Mouse (Mus musculus) embryonic facial prominence, embryonic 10.5 days (tissue): ENCODE results near the gene Gm9603. TPM values are rescaled to one million over a fixed set of nuclear protein-coding genes. Genes with fewer than 3 reads are reported as not detected.
"Not testable (repeated sequence)": the region's sequence is repeated elsewhere in the genome, so short reads cannot be mapped to it uniquely, and the experiment has no call there.

Source experiments
- DNase-seq: peaks from one replicate; pipeline ENCODE4 v3.0.0-alpha.2; 2017; ENCODE audit warnings: low spot score
- H3K27ac ChIP-seq: fragments of 300-500 bp; sonication (generic); replicated peaks from 2 replicates; pipeline ENCODE4 v1.5.1; 2016; ENCODE audit warnings: mild to moderate bottlenecking
- H3K27me3 ChIP-seq: fragments of 300-500 bp; sonication (generic); replicated peaks from 2 replicates; pipeline ENCODE4 v1.6.1; 2016; ENCODE audit warnings: low read depth, mild to moderate bottlenecking; ENCODE audit not compliant: poor library complexity, severe bottlenecking
- H3K36me3 ChIP-seq: fragments of 300-500 bp; sonication (generic); replicated peaks from 2 replicates; pipeline ENCODE4 v1.6.1; 2016; ENCODE audit warnings: mild to moderate bottlenecking, moderate library complexity
- H3K4me1 ChIP-seq: fragments of 300-500 bp; sonication (generic); 2 replicates; pipeline ENCODE4 v1.6.1; 2016
- H3K4me3 ChIP-seq: fragments of 300-500 bp; sonication (generic); 2 replicates; pipeline ENCODE4 v1.5.1; 2016; ENCODE audit warnings: mild to moderate bottlenecking, moderate library complexity
- H3K9me3 ChIP-seq: fragments of 300-500 bp; sonication (generic); 2 replicates; pipeline ENCODE4 v1.6.1; 2016; ENCODE audit warnings: mild to moderate bottlenecking
- WGBS: fragments of 180-500 bp; shearing (Covaris S2); methylation state at CpG from one replicate; pipeline ENCODE4 v1.1.7; 2016; 5-methylcytosine and 5-hydroxymethylcytosine counted together
- polyA plus RNA-seq: library from polyadenylated mRNA; unstranded; fragments of >200 nt; fragmentation: Nextera tagmentation; extraction: Ambion mirVana; gene quantifications from 2 replicates; pipeline ENCODE4 v1.2.1, GENCODE M21; 2016

The Gm9603 gene
- polyA plus RNA-seq = not detected in 2 replicates

DNA sequence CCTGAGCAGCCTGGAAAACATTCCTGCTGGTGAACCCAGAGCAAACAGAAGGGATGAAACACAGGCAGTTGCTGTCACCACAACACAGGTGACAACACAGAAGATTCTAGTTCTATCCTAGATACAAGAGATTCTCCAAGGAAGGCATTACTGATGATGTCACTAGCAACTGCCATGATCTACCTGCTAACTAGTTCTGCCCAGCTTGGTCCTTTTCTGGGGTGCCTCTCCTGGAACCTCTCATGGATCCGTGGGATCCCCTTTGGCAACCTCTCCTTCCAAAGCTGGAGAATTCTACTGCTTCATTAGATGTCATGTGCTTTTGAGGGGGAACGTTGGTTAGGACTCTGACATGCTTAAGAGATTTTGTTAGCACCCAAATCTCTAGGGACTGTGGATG is at the start of gene Gm9603:
Gm9603 (minus strand) TSS at position 101 of the 400 bp plus-strand sequence.
- H3K27ac ChIP-seq, H3K4me1 ChIP-seq, H3K9me3 ChIP-seq, H3K4me3 ChIP-seq, DNase-seq, H3K27me3 ChIP-seq, H3K36me3 ChIP-seq: not testable (repeated sequence)
- no CpG with 5 or more reads among the region's 2 CpGs for WGBS

DNA sequence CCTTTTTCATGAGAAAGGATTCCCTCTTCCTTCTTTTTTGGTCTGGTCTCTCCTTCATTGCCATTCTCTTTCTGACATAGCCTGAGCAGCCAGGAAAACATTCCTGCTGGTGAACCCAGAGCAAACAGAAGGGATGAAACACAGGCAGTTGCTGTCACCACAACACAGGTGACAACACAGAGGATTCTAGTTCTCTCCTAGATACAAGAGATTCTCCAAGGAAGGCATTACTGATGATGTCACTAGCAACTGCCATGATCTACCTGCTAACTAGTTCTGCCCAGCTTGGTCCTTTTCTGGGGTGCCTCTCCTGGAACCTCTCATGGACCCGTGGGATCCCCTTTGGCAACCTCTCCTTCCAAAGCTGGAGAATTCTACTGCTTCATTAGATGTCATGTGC is 54.3 kb downstream of the Gm9603 start, which contains the start of gene Gm8265:
Gm8265 (minus strand) TSS at position 101 of the 400 bp plus-strand sequence.
- not testable (repeated sequence) for H3K36me3 ChIP-seq, H3K9me3 ChIP-seq, H3K4me3 ChIP-seq, H3K27me3 ChIP-seq, DNase-seq, H3K4me1 ChIP-seq, H3K27ac ChIP-seq
- WGBS = no CpG with 5 or more reads among the region's 1 CpGs

Other genes starting within 250 kb of the Gm9603 start
- 0.58 and 1.2 TPM in 2 replicates for gene Gm3194, start 232.0 kb downstream of the Gm9603 start, polyA plus RNA-seq
- gene Gm8246, start 209.6 kb downstream of the Gm9603 start, polyA plus RNA-seq = not detected in 2 replicates
- gene Gm3187, start 203.2 kb downstream of the Gm9603 start, polyA plus RNA-seq = not detected in 2 replicates
- 1.6 and 1.8 TPM in 2 replicates for gene Gm3488, start 185.8 kb downstream of the Gm9603 start, polyA plus RNA-seq
- not detected in 2 replicates for gene Gm3532, start 149.0 kb downstream of the Gm9603 start, polyA plus RNA-seq
- gene Gm8265, start 54.4 kb downstream of the Gm9603 start, polyA plus RNA-seq = not detected in 2 replicates
- gene Gm3373, start 54.1 kb upstream of the Gm9603 start, polyA plus RNA-seq = 0.14 TPM in 1 of 2 replicates, not detected in the other
- gene Gm3383, start 120.5 kb upstream of the Gm9603 start, polyA plus RNA-seq = 0.67 and 1.2 TPM in 2 replicates
- gene Gm3424, start 142.9 kb upstream of the Gm9603 start, polyA plus RNA-seq = not detected in 2 replicates
- gene Gm8237, start 192.9 kb upstream of the Gm9603 start, polyA plus RNA-seq = 0.19 and 0.45 TPM in 2 replicates